Mouse (Mus musculus): ENCODE measurements around the gene Ebf1.
A peak's percentile ranks its signal among the peaks of the same experiment; 100 is the strongest.

Gene Ebf1

DNA sequence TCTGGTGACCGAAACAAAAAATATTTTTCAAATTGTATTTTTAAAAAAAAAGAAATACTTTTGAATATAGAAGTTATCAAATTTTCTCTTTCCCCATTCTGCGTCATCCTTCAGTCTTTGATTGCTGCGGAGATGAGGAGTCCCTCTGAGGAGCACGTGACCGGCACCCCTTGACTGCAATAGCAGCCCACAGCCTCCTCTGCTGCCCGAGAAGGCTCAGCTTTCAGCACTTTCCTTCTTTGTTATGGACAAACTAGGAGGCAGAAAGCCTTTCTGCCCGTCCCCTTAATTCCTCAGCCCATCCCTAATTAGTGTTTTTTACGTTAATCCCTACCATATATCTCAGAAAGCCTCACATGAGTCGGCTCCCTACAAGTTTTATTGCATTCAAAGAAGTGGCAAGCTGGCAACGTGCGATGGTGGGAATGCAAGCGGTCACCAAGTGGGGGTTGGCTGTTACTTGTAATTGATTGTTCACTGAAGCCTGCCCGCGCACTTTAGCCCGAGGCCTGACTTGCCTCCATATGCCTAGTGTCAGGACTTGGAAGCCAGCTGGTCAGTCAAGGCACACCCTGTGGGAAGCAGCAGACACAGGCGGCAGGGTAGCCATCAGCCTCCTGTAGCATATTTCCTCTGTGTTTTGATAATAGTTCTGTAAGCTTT is 79.6 kb downstream of the Ebf1 start:
- no peak for DNase-seq (ENCODE audit: low read depth, low spot score)
- no peaks in the 10 kb centered on the region for H3K27me3 ChIP-seq (ENCODE audit: control insufficient read depth, insufficient read depth, low read length, poor library complexity, severe bottlenecking)
- peaks cover 7% of the 10 kb centered on the region for H3K36me3 ChIP-seq (ENCODE audit: control insufficient read depth, insufficient read depth, low read length, poor library complexity, severe bottlenecking)

DNA sequence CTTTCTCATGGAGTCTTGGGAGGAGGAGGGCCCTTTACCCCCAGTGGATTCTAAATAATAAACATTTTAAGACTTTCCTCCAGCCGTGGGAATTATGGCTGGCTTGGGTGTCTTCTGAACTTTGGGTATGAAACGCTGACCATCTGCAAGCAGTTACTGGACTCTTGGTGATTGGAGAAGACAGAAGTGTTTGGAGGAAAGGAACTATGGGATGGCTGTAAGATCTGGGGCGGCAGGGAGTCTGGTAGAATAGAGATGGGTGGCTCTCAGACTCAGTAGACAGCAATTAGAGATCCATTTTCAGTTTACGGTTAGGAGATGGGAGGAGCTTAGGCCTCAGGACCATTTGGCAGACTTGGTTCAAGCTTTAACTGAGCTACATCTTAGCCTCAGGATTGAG is 83.1 kb downstream of the Ebf1 start:
- no peak for DNase-seq (ENCODE audit: low read depth, low spot score)
- Histone ChIP-seq H3K36me3 (ENCODE audit: control insufficient read depth, insufficient read depth, low read length, poor library complexity, severe bottlenecking) (peaks cover 7% of the 10 kb centered on the region), H3K27me3 (ENCODE audit: control insufficient read depth, insufficient read depth, low read length, poor library complexity, severe bottlenecking) (no peaks in the 10 kb centered on the region)

DNA sequence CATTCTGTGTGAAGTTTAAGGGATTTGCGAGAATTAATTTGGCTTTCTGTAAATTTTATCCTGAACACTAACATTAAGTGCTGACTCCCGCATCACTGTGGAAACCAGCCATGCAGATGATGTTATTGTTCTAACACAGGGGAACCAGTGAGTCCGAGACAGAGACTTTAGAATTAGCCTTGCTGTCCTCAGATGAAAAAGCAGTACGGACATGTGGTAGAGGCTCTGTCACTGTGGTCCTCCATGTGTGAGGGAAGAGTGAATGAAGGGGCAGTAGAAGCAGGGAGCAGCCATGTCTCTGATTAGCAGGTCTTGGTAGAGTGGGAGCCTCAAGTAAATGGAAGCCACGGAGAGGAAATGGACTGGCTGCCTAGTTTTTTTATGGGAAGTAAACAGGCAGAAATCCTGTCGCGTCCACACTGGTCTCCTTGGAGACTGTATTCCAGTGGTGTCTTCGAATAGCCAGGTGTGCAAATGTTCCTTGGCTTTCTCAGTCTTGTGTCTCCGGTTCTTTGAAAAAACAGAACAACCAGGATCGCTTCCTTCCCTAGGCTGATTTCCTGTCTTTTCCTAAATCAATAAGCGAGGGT is 84.2 kb downstream of the Ebf1 start:
- Histone ChIP-seq H3K36me3 (ENCODE audit: control insufficient read depth, insufficient read depth, low read length, poor library complexity, severe bottlenecking) (peaks cover 3% of the 10 kb centered on the region; the same call in 1 of the 2 replicates), H3K27me3 (ENCODE audit: control insufficient read depth, insufficient read depth, low read length, poor library complexity, severe bottlenecking) (no peaks in the 10 kb centered on the region)
- DNase-seq (ENCODE audit: low read depth, low spot score): no peak

DNA sequence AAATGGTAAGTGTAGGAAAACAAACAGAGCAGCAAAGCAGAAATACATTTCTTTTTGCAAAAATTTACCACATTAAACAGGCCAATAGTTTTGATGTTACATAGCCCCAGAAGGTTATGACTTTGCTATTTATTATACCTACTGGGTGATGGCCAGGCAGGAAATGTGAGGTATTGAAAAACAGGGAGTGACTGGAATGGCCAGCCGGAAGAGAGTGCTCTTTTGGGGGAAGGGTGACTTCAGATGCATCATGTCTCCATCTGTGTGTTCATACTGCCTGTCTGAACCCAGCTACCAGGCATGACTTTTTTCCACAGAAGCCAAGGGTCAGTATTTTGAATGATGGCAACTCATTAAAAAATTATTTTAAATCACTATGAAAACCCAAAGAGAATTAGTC is 84.7 kb downstream of the Ebf1 start:
- Histone ChIP-seq H3K36me3 (ENCODE audit: control insufficient read depth, insufficient read depth, low read length, poor library complexity, severe bottlenecking) (no peaks in the 10 kb centered on the region), H3K27me3 (ENCODE audit: control insufficient read depth, insufficient read depth, low read length, poor library complexity, severe bottlenecking) (no peaks in the 10 kb centered on the region)
- DNase-seq (ENCODE audit: low read depth, low spot score): no peak

DNA sequence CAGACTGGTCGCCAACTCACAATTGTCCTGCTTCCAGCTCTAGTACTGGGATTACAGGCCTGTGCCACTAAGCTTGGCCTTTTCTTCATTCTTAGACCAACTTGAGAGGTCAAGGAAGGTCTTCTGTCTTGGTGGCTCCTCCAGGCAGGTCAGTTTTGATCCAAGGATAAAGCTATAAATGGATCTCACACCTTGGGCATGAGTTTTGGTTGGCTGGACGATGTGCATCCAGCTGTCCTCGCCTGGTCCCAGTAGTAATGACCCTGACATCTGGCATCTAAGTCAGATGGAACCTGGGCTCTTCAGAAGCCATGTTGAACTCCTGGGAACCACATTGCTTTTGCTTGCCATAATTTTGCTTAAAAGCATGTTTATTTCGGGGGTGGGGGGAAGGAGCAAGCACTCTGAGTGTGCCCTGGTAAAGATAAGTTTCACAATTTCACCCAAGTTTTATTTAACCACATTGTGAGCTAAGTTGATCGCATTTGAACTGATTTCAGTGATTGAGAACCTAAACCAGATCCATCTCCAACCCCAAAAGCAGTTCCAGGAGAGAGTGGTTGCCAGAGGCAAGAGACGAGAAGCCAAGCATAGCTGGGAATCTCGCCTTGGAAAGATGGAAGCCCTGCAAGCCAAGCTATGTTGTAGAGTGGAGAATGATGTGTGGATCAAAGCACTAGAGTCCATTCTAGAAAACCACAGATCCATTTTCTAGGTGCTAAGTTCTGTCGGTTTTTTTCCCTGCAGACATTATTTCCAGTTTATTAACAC is 85.8 kb downstream of the Ebf1 start:
- Histone ChIP-seq H3K36me3 (ENCODE audit: control insufficient read depth, insufficient read depth, low read length, poor library complexity, severe bottlenecking) (no peaks in the 10 kb centered on the region), H3K27me3 (ENCODE audit: control insufficient read depth, insufficient read depth, low read length, poor library complexity, severe bottlenecking) (no peaks in the 10 kb centered on the region)
- no peak for DNase-seq (ENCODE audit: low read depth, low spot score)

DNA sequence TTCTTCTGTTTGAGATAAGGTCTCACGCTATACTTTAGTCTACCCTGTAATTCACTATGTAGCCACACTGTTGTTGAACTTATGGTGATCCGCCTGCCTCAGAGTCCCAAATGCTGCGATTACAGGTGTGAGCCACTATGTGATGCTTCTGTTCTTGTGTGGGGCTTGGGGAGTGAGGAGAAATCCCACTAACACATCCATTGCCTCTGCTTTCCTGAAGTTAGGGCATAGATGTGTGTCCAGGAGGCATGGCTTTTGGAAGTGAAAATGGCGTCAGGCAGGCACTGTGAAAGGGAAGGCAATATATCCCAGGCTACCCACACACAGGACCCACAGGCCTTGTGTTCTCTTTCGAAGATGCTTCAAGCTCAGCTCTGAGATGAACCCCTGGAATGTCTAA is 86.8 kb downstream of the Ebf1 start:
- H3K27me3 ChIP-seq (ENCODE audit: control insufficient read depth, insufficient read depth, low read length, poor library complexity, severe bottlenecking): no peaks in the 10 kb centered on the region
- DNase-seq (ENCODE audit: low read depth, low spot score): no peak
- H3K36me3 ChIP-seq (ENCODE audit: control insufficient read depth, insufficient read depth, low read length, poor library complexity, severe bottlenecking): 0 out of 2 replicates have a peak, but pooled peaks cover 2% of the 10 kb centered on the region

DNA sequence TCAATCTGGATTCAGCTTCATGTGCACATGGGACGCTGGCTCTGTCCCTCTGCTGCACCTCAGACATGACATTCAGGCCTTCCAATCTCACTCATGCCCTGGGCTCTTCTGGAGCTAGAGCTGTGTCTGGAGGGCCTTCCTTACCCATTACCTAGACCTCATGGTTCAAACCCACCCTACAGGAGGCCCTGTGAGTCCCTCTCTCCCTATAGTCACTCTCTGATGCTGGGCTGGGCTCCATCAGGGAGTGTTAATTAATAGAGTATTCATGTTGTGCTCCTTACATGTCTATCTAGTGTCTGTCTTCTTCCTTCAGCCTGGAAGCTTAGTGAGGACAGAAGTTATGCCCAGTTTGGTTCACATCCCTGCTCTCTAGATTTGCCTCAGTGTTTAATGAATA is 88.7 kb downstream of the Ebf1 start:
- H3K36me3 ChIP-seq (ENCODE audit: control insufficient read depth, insufficient read depth, low read length, poor library complexity, severe bottlenecking): 0 out of 2 replicates have a peak, but pooled peaks cover 2% of the 10 kb centered on the region
- no peak for DNase-seq (ENCODE audit: low read depth, low spot score)
- H3K27me3 ChIP-seq (ENCODE audit: control insufficient read depth, insufficient read depth, low read length, poor library complexity, severe bottlenecking): no peaks in the 10 kb centered on the region

DNA sequence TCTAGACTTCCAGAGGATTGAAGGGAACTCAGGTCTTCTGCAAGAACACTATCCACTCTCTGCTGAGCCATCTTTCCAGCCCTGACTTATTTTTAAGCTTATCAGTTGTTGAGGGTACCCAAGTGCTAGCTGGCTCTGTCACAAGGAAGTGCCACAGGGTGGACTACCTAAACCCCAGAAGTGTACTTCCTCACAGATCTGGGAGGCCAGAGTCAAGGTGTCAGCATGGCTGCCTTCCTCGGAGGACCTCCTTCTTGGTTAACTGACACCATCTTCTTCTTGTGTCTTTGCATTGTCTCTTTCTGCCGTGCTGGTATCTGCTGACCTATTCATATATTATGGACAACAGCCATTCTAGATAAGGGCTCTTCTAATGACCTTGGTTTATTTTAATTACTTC is 89.3 kb downstream of the Ebf1 start:
- peak; percentile 56 for DNase-seq (ENCODE audit: low read depth, low spot score)
- Histone ChIP-seq H3K27me3 (ENCODE audit: control insufficient read depth, insufficient read depth, low read length, poor library complexity, severe bottlenecking) (no peaks in the 10 kb centered on the region), H3K36me3 (ENCODE audit: control insufficient read depth, insufficient read depth, low read length, poor library complexity, severe bottlenecking) (0 out of 2 replicates have a peak, but pooled peaks cover 2% of the 10 kb centered on the region)

DNA sequence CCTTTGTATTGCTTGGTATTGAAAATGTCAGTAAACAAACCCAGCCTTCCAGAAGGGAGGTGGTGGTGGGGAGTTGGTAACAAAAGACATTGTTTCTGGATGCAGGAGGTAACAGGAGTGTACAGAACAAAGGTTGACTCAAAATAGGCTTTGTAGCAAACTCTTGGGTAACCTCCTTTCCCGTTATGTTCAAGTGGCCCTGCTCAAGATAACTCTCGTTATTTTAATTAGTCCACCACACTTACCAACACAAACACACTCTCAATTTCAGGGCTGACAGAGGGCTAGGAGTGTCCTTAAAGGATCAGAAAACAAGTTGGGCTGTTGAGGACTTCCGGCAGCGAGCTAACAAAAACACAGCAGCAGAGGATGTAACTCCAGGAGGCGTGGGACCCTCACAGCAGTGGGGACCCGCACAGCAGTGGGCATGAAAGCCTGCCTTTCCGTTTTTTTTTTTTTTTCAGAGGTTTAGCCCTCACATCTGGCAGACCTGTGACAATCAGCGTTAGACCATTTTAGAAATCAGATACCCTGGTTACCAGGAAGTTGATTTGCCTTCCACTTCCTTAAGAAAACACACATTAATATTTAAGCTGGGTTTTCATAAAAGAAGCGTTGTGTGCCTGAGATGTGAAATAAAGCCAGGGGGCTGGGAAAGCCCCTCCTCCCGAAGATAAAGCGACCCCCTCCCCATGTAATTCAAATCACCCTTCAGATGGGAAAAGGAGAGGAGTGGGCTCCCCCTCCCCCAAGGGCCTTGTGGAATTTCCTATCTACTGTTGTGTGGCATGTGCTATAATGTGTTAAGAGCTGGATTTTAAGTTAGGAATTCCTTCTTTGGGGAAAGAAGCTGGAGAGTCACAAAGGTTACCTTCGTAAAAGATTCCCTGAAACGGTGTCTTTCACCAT is 90.5 kb downstream of the Ebf1 start:
- H3K27me3 ChIP-seq (ENCODE audit: control insufficient read depth, insufficient read depth, low read length, poor library complexity, severe bottlenecking): no peaks in the 10 kb centered on the region
- peak; percentile 51 for DNase-seq (ENCODE audit: low read depth, low spot score)
- H3K36me3 ChIP-seq (ENCODE audit: control insufficient read depth, insufficient read depth, low read length, poor library complexity, severe bottlenecking): 0 out of 2 replicates have a peak, but pooled peaks cover 2% of the 10 kb centered on the region

DNA sequence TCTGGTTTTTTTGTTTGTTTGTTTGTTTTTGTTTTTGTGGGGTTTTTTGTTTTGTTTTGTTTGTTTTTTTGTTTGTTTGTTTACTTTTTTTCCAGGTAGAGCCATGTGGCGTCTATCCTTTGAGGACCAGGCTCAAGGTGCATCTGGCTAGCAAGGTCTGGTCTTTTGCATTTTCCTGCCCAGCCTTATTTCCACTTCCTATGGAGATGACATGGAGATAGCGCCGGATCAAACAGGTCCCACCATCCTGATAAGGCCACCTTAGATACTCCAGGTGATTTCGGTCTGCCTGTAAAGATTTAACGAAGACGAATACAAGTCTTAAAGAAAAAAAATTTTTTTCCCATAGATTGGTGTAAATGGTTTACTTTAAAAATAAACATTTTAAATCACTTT is 91.2 kb downstream of the Ebf1 start:
- Histone ChIP-seq H3K36me3 (ENCODE audit: control insufficient read depth, insufficient read depth, low read length, poor library complexity, severe bottlenecking) (0 out of 2 replicates have a peak, but pooled peaks cover 2% of the 10 kb centered on the region), H3K27me3 (ENCODE audit: control insufficient read depth, insufficient read depth, low read length, poor library complexity, severe bottlenecking) (no peaks in the 10 kb centered on the region)
- DNase-seq (ENCODE audit: low read depth, low spot score): no peak

DNA sequence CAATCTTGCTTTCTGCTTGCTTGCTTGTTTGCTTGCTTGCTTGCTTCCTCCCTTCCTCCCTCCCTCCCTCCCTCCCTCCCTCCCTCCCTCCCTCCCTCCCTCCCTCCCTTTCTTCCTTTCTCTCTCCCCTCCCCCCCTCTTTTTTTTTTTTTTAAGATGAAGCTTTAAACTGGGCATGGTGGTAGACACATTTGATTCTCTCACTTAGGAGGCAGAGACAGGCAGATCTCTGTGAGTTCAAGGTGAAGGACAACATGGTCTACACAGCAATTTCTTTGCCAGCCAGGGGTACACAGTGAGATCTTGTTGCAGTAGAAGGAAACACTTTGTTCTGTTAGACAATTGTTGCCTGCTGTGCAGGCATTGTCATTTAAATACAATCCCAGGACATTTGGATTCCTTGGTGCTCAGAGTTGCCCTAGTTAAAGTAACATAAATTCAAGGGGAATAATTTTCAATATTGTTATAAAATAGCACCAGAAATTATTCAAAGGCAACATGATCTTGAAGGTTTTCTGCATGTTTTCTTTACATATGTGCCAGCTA is 92.0 kb downstream of the Ebf1 start:
- DNase-seq (ENCODE audit: low read depth, low spot score): no peak
- no peaks in the 10 kb centered on the region for H3K27me3 ChIP-seq (ENCODE audit: control insufficient read depth, insufficient read depth, low read length, poor library complexity, severe bottlenecking)
- H3K36me3 ChIP-seq (ENCODE audit: control insufficient read depth, insufficient read depth, low read length, poor library complexity, severe bottlenecking): peaks cover 2% of the 10 kb centered on the region; the same call in 1 of the 2 replicates

DNA sequence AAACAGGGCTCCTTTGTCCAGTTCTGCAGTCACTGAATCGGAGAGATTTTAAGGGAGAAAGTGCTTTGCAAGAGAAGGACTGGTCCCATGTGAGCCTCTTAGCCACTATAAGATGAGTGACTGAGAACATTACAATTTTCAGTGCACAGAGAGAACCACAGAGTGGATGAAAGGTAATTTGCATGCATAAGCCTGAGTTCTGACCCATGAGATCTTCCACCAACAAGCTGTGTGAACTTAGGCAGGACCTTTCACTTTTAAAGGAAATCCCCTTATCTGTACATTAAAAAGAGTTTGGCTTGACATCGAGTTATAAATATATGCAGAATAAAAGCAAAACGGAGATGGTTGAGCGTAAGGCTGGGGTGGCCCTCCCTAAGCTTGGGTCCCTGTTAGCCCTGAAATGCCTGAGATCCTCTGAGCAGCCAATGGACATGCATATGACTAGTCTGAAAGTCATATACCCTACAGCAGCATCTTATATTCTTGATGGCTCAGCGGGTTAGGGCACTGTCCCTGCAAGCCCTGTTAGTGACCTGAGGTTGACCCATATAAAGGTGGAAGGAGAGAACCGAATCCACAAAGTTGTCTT is 92.8 kb downstream of the Ebf1 start:
- DNase-seq (ENCODE audit: low read depth, low spot score): peak; percentile 67
- no peaks in the 10 kb centered on the region for H3K27me3 ChIP-seq (ENCODE audit: control insufficient read depth, insufficient read depth, low read length, poor library complexity, severe bottlenecking)
- H3K36me3 ChIP-seq (ENCODE audit: control insufficient read depth, insufficient read depth, low read length, poor library complexity, severe bottlenecking): peaks cover 2% of the 10 kb centered on the region; the same call in 1 of the 2 replicates

DNA sequence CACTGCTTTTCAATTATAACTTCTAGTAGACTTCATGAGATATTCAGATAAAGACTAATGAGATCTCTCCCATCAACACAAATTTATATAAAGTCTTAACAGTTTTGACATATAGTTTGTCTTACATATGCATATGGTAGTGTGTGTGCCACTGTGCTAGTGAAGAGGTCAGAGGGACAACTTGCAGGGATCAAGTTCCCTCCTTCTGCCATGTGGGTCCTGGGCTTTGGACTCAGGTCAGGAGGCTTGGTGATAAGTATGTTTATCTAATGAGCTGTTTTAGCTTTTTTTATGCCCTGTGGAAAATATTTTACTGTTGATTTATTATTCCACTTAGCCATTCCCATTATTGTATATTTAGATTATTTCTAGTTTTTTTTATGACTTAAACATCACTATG is 93.7 kb downstream of the Ebf1 start:
- no peak for DNase-seq (ENCODE audit: low read depth, low spot score)
- Histone ChIP-seq H3K27me3 (ENCODE audit: control insufficient read depth, insufficient read depth, low read length, poor library complexity, severe bottlenecking) (no peaks in the 10 kb centered on the region), H3K36me3 (ENCODE audit: control insufficient read depth, insufficient read depth, low read length, poor library complexity, severe bottlenecking) (peaks cover 2% of the 10 kb centered on the region; the same call in 1 of the 2 replicates)

DNA sequence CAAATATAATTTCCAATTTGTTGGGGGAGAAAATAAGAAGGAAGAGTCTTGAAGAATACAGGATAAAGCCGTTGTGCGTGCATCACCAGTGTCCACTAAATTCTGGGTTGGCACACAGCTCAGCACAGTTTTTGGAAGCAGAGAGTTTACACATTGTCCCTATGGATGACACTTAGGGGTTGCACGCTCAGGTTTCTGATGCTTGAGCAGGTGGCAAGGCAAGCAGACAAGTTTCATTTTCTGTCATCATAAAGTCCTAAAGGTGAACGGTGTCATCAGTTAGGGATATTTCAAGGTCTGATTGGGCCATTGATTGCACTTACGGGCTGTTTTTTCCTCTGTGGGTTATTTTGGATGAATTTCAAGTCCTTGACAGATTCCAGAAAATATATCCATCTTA is 97.1 kb downstream of the Ebf1 start:
- DNase-seq (ENCODE audit: low read depth, low spot score): no peak
- H3K27me3 ChIP-seq (ENCODE audit: control insufficient read depth, insufficient read depth, low read length, poor library complexity, severe bottlenecking): no peaks in the 10 kb centered on the region
- H3K36me3 ChIP-seq (ENCODE audit: control insufficient read depth, insufficient read depth, low read length, poor library complexity, severe bottlenecking): no peaks in the 10 kb centered on the region; the same call in 1 of the 2 replicates

All from splenic B cell, adult 2 months (primary cell).